Mouse (Mus musculus): ENCODE measurements around the gene Atrx. TPM values are rescaled to one million over a fixed set of nuclear protein-coding genes. Genes with fewer than 3 reads are reported as not detected.
"Not testable (repeated sequence)": the region's sequence is repeated elsewhere in the genome, so short reads cannot be mapped to it uniquely, and the experiment has no call there.

Gene Atrx
- polyA plus RNA-seq, 1 experiment from 2014 or later: 234 TPM

DNA sequence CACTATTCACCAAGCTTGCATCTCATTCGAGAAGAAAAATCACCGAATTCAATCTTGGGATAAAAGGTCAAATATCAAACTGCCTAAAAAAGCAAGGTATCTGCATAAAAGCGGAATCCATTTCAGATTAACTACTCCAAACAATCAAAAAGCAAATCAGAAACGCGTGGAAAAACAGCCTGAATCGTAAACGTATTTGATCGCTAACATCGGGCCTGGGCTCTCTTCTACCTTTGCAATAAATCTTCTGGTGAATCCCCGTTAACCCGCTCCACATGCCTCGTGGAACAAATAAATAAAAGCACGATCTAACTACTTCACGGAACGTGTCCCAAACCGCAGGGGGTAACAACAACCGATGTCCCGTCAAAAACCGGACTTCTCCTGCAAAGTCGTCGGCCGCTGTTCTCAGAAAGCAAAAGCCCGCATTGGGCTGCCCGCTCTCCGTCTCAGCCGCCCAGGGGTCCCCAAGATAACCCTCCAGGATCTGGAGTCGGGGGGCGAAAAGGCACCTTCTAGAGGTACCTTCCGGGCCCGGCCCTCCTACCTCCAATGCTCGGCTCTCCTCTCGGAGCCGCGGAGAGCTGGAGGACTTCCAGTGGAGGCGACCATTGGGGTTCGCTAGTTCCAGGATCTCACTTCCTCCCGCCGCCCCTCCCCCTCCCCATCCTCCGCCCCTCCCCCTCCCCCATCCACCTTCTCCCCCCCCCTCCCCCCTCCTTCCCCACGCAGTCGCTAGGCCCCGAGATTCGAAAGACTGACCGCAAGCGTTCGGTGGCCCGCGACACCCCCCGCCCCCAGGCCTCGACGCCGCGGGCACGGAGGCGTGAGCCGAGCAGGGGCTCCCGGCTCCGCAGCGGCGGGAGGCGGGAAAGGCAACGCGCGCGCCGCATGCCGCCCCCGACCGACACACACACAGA, 1.0 kb downstream of the Atrx start:
- peak; percentile 53 for DNase-seq (ENCODE audit: low spot score)
- Histone ChIP-seq H3K36me3 (ENCODE audit: control insufficient read depth, insufficient read depth, low read length) (no peaks in the 10 kb centered on the region), H3K27ac (ENCODE audit: low read depth, low read length) (peak overlapping the region; percentile 90), H3K9ac (ENCODE audit: low read depth, low read length) (peak overlapping the region; percentile 91), H3K4me1 (replicated peaks; ENCODE audit: control insufficient read depth, insufficient read depth, low read length) (no peaks in the 10 kb centered on the region), H3K27me3 (ENCODE audit: control insufficient read depth, insufficient read depth, low read length) (no peaks in the 10 kb centered on the region), H3K4me3 (ENCODE audit: low read depth, low read length) (peak overlapping the region; percentile 63), H3K9me3 (ENCODE audit: control insufficient read depth, low read length) (no peaks in the 10 kb centered on the region), H3K4me2 (replicated peaks; ENCODE audit: low read depth, low read length) (peak overlapping the region; percentile 36)
- ATAC-seq (ENCODE audit: low FRiP score): peak; percentile 77
- 17% methylated on average over 43 of the region's 69 CpGs for WGBS

DNA sequence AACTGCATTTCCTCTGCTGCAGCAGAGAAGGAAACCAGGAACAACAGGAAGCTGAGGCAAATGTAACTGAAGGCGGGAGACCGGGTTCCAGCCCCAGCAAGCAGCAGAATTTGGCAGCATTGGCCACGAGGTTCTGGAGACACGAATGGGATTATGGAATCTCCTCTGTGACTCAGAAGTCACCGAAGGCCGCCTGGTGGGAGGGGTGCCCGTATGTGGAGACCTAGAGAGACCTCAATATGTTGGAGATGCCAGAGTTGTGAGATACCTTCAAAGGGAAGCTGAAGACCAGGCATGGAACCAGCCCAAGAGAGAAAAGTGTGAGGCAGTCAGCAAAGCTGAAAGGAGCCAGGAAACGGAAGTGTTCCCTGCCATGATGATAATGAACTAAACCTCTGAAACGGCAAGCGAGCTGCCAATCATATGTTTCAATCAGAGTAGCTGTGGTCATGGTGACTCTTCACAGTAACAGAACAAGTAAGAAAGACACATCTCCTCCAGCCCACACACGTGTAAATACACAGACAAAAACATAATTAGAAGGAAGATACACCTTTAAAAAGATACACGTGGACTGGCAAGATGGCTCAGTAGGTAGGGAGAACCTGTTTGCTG, 3.0 kb downstream of the Atrx start:
- Histone ChIP-seq H3K27ac (ENCODE audit: low read depth, low read length) (no peak overlapping the region), H3K9me3 (ENCODE audit: control insufficient read depth, low read length) (no peaks in the 10 kb centered on the region), H3K4me3 (ENCODE audit: low read depth, low read length) (no peak overlapping the region), H3K36me3 (ENCODE audit: control insufficient read depth, insufficient read depth, low read length) (no peaks in the 10 kb centered on the region), H3K9ac (ENCODE audit: low read depth, low read length) (no peak overlapping the region), H3K27me3 (ENCODE audit: control insufficient read depth, insufficient read depth, low read length) (no peaks in the 10 kb centered on the region), H3K4me1 (replicated peaks; ENCODE audit: control insufficient read depth, insufficient read depth, low read length) (no peaks in the 10 kb centered on the region), H3K4me2 (replicated peaks; ENCODE audit: low read depth, low read length) (no peak overlapping the region)
- ATAC-seq (ENCODE audit: low FRiP score) (no peak), DNase-seq (ENCODE audit: low spot score) (no peak)
- WGBS: 78% methylated on average over 12 of the region's 12 CpGs

DNA sequence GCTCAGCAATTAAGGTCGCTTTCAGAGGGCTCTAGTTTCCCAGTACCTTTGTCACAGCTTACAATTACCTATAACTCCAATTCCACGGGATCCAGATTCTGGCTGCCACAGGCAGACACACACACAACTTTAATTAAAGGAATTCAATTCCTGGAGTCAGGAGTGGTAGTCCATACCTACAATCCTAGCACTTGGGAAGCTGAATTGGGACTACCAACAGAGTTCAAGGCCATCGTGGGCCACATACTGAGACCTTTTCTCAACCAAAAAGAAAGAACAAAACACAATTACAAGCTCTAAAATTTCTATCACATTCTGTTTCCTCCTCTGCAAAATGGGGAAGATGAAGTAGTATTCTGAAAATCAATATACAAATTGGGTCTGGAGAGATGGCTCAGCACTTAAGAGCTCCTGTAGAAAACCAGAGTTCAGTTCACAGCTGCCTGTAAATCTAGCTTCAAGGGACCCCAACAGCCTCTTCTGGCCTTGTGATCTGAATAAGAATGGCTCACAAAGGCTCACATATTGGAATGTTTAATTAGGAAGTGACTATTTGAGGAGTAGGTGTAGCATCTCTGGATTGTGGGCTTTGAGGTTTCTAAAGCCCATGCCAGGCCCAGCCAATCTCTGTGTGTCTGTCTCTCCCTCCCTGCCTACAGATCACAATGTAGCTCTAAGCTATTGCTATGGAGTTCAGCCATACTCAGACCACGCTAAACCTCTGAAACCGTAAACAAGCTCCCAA, 4.7 kb downstream of the Atrx start:
- Histone ChIP-seq H3K4me1 (replicated peaks; ENCODE audit: control insufficient read depth, insufficient read depth, low read length) (no peaks in the 10 kb centered on the region), H3K27ac (ENCODE audit: low read depth, low read length) (no peak overlapping the region), H3K4me2 (replicated peaks; ENCODE audit: low read depth, low read length) (no peak overlapping the region), H3K9ac (ENCODE audit: low read depth, low read length) (no peak overlapping the region), H3K9me3 (ENCODE audit: control insufficient read depth, low read length) (no peaks in the 10 kb centered on the region), H3K4me3 (ENCODE audit: low read depth, low read length) (no peak overlapping the region), H3K36me3 (ENCODE audit: control insufficient read depth, insufficient read depth, low read length) (no peaks in the 10 kb centered on the region), H3K27me3 (ENCODE audit: control insufficient read depth, insufficient read depth, low read length) (no peaks in the 10 kb centered on the region)
- 97% methylated on average over 5 of the region's 5 CpGs for WGBS
- ATAC-seq (ENCODE audit: low FRiP score) (no peak), DNase-seq (ENCODE audit: low spot score) (no peak)

DNA sequence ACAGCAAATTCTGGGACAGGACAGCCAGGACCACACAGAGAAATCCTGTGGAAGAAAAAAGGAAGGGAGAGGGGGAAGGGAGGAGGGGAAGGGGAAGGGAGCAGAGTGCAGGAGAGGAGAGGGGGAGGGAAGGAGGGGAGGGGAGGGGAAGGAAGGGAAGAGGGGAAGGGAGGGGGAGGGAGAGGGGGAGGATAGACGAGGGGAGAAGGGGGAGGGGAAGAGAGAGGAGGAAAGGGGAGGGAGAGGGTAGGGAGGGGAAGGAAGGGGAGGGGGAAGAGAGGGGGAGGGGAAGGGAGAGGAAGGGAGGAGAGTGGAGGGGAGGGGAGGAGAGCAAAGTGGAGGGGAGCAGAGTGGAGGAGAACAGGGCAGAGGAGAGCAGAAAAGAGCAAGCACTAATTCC, 5.3 kb downstream of the Atrx start:
- DNase-seq (ENCODE audit: low spot score) (no peak), ATAC-seq (ENCODE audit: low FRiP score) (no peak)
- Histone ChIP-seq H3K4me3 (ENCODE audit: low read depth, low read length) (no peak overlapping the region), H3K36me3 (ENCODE audit: control insufficient read depth, insufficient read depth, low read length) (no peaks in the 10 kb centered on the region), H3K27ac (ENCODE audit: low read depth, low read length) (no peak overlapping the region), H3K9ac (ENCODE audit: low read depth, low read length) (no peak overlapping the region), H3K9me3 (ENCODE audit: control insufficient read depth, low read length) (no peaks in the 10 kb centered on the region), H3K27me3 (ENCODE audit: control insufficient read depth, insufficient read depth, low read length) (no peaks in the 10 kb centered on the region), H3K4me1 (replicated peaks; ENCODE audit: control insufficient read depth, insufficient read depth, low read length) (no peaks in the 10 kb centered on the region), H3K4me2 (replicated peaks; ENCODE audit: low read depth, low read length) (no peak overlapping the region)
- WGBS: no CpG with 5 or more reads among the region's 1 CpGs

DNA sequence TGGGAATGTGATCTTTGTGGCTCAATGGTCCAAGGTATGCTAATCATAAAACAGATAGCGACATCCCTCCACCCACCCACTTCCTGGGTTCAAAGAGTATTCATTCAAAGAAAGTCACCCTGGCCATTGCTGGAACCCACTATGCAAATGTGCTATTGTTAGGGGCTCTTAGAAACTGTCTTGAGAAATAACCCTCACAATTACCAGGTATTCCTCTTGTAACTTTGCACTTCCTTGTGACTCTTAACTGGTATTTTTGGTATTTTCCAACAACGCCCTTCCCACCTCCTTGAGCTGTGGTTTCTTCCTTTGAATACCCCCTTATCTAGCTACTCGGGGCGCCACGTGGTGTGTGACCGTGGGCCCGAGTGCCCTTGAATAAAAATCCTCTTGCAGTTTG, 6.2 kb downstream of the Atrx start:
- not testable (repeated sequence) for H3K27me3 ChIP-seq (ENCODE audit: control insufficient read depth, insufficient read depth, low read length); H3K27ac ChIP-seq (ENCODE audit: low read depth, low read length); ATAC-seq (ENCODE audit: low FRiP score); H3K4me3 ChIP-seq (ENCODE audit: low read depth, low read length); H3K4me2 ChIP-seq (replicated peaks; ENCODE audit: low read depth, low read length); H3K9me3 ChIP-seq (ENCODE audit: control insufficient read depth, low read length); H3K4me1 ChIP-seq (replicated peaks; ENCODE audit: control insufficient read depth, insufficient read depth, low read length); DNase-seq (ENCODE audit: low spot score); H3K9ac ChIP-seq (ENCODE audit: low read depth, low read length); H3K36me3 ChIP-seq (ENCODE audit: control insufficient read depth, insufficient read depth, low read length)
- WGBS: 92% methylated on average over 7 of the region's 7 CpGs

DNA sequence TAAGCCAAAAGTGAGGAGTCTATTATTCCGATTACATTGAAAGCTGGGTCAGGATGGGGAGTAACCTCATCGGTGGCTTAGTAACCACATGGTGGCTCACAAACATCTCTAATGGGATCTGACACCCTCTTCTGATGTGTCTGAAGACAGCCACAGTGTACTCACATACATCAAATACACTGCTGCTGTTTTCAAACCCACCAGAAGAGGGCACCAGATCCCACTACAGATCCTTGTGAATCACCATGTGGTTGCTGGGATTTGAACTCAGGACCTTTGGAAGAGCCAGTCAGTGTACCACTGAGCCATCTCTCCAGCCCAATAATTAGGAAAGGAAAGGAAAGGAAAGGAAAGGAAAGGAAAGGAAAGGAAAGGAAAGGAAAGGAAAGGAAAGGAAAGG, 7.8 kb downstream of the Atrx start:
- Histone ChIP-seq H3K27ac (ENCODE audit: low read depth, low read length) (no peak overlapping the region), H3K27me3 (ENCODE audit: control insufficient read depth, insufficient read depth, low read length) (no peaks in the 10 kb centered on the region), H3K9ac (ENCODE audit: low read depth, low read length) (no peak overlapping the region), H3K4me3 (ENCODE audit: low read depth, low read length) (no peak overlapping the region), H3K4me1 (replicated peaks; ENCODE audit: control insufficient read depth, insufficient read depth, low read length) (no peaks in the 10 kb centered on the region), H3K4me2 (replicated peaks; ENCODE audit: low read depth, low read length) (no peak overlapping the region), H3K36me3 (ENCODE audit: control insufficient read depth, insufficient read depth, low read length) (no peaks in the 10 kb centered on the region), H3K9me3 (ENCODE audit: control insufficient read depth, low read length) (no peaks in the 10 kb centered on the region)
- ATAC-seq (ENCODE audit: low FRiP score) (no peak), DNase-seq (ENCODE audit: low spot score) (peak; percentile 5)
- WGBS: 91% methylated on average over 2 of the region's 2 CpGs

DNA sequence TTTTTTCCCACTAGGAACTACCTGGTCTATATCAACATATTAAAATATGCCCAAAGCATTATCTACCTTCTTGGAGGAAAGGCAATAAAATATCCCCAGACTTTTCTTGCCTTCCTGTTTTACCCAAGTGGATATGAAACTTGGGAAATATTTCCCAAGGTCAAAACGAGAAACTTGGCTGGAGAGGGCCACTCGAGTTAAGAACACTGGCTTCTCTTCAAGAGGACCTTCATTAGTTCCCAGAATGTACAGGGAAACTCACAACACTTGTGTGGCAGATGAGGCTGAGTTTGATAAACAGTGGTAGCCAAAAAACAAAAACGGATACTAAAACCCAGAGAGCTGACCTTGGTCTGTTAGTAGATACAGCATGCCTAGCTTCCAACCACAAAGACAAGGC, 17.5 kb downstream of the Atrx start:
- no peaks in the 10 kb centered on the region for H3K4me1 ChIP-seq (replicated peaks; ENCODE audit: control insufficient read depth, insufficient read depth, low read length)
- DNase-seq (ENCODE audit: low spot score): no peak
- H3K9me3 ChIP-seq (ENCODE audit: control insufficient read depth, low read length): no peaks in the 10 kb centered on the region
- H3K9ac ChIP-seq (ENCODE audit: low read depth, low read length): no peak overlapping the region
- 84% methylated on average over 3 of the region's 3 CpGs for whole genome bisulfite sequencing
- H3K27me3 ChIP-seq (ENCODE audit: control insufficient read depth, insufficient read depth, low read length): no peaks in the 10 kb centered on the region
- no peak for ATAC-seq (ENCODE audit: low FRiP score)
- H3K4me3 ChIP-seq (ENCODE audit: low read depth, low read length): no peak overlapping the region
- H3K36me3 ChIP-seq (ENCODE audit: control insufficient read depth, insufficient read depth, low read length): no peaks in the 10 kb centered on the region
- no peak overlapping the region for H3K27ac ChIP-seq (ENCODE audit: low read depth, low read length)
- no peak overlapping the region for H3K4me2 ChIP-seq (replicated peaks; ENCODE audit: low read depth, low read length)

DNA sequence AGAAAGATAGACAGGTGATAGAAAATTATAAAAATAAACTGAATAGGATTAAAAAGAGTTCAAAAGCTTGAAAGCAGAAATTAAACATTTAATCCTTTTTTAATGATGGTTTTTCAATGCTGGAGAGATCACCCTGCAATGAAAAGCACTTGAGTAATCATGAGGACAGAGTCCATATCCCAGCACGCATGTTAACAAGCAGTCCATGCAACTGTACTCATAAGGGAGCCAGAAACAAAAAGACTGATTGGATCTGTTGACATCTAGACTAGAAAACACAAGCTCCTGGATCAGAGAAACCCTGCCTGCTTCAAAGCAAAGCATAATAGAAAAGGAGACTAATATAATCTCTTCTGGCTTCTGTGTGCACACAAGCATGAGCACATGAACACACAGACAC, 27.6 kb downstream of the Atrx start:
- H3K9ac ChIP-seq (ENCODE audit: low read depth, low read length): no peak overlapping the region
- ATAC-seq (ENCODE audit: low FRiP score) (no peak), DNase-seq (ENCODE audit: low spot score) (no peak)
- no peak overlapping the region for H3K4me2 ChIP-seq (replicated peaks; ENCODE audit: low read depth, low read length)
- H3K4me1 ChIP-seq (replicated peaks; ENCODE audit: control insufficient read depth, insufficient read depth, low read length): no peaks in the 10 kb centered on the region
- H3K4me3 ChIP-seq (ENCODE audit: low read depth, low read length): no peak overlapping the region
- 87% methylated on average over 1 of the region's 1 CpGs for WGBS
- no peak overlapping the region for H3K27ac ChIP-seq (ENCODE audit: low read depth, low read length)
- H3K9me3 ChIP-seq (ENCODE audit: control insufficient read depth, low read length): no peaks in the 10 kb centered on the region
- H3K36me3 ChIP-seq (ENCODE audit: control insufficient read depth, insufficient read depth, low read length): no peaks in the 10 kb centered on the region
- no peaks in the 10 kb centered on the region for H3K27me3 ChIP-seq (ENCODE audit: control insufficient read depth, insufficient read depth, low read length)

All from hindbrain, embryonic 11.5 days (tissue).